In genomic region chr9:44233802-44234478, GRCm38 (mm10) we compare ENCODE assay signal across 8 mouse cellular contexts. TPM values are rescaled to one million over a fixed set of nuclear protein-coding genes. Genes with fewer than 3 reads are reported as not detected.
DNase-seq lines count a peak whose midpoint lies in the region; ATAC-seq lines count a peak whose summit lies in the region.

Cbl (minus strand) TSS chr9:44234049.

- peak within 1 kb of the TSS; percentile 64 for H3K4me2 ChIP-seq in hindbrain, embryonic 15.5 days

- no peaks in the 10 kb centered on the region for H3K27me3 ChIP-seq in hindbrain, embryonic 15.5 days

- H3K9me3 ChIP-seq in hindbrain, embryonic 15.5 days: no peaks in the 10 kb centered on the region

- peak within 1 kb of the TSS; percentile 87 for H3K4me3 ChIP-seq in hindbrain, embryonic 15.5 days

- H3K4me1 ChIP-seq in hindbrain, embryonic 15.5 days (replicated peaks): peaks cover 31% of the 10 kb centered on the region

- no peaks in the 10 kb centered on the region for H3K36me3 ChIP-seq in hindbrain, embryonic 15.5 days

- under 1% methylated on average over 76 of the region's 76 CpGs for WGBS in hindbrain, embryonic 15.5 days

- H3K27ac ChIP-seq in hindbrain, embryonic 15.5 days (replicated peaks): peak within 1 kb of the TSS; percentile 97

- H3K9ac ChIP-seq in hindbrain, embryonic 15.5 days: peak within 1 kb of the TSS; percentile 86

- peak; percentile 94 for ATAC-seq in hindbrain, embryonic 15.5 days (ENCODE audit: low FRiP score, low read depth)

- peak; percentile 98 for DNase-seq in T-cell, adult 2 months (ENCODE audit: low spot score)
- DNase-seq in cerebellum, postnatal 36 days: peak; percentile 98 to 99
- DNase-seq in frontal cortex, postnatal 36 days (ENCODE audit: low spot score in 2 of 2): peak; percentile 99 to 100
- DNase-seq in left cerebral cortex, adult 11 months (ENCODE audit: low spot score): peak; percentile 98
- peak; percentile 99 for DNase-seq in lung, postnatal 4 days
- DNase-seq in retina, postnatal 7 days (ENCODE audit: low read depth, low spot score): peak; percentile 100
- peak; percentile 96 for DNase-seq in urinary bladder, adult 2 months (ENCODE audit: low spot score)

RNA-seq across cellular contexts. Expression of gene Cbl, which starts in this region (rescaled TPM):
- 20.3 and 22.5 TPM in 2 replicates for polyA plus RNA-seq in hindbrain, embryonic 15.5 days (2015; fragmentation: Nextera tagmentation; extraction: Ambion mirVana)
- 14.9 and 16.0 TPM in 2 replicates for polyA plus RNA-seq in urinary bladder, adult 2 months (2012; rRNA removed)

Comparison
In these comparisons a context has a peak if more than half of its experiments do, and no peak if none do; other contexts are left out.
1. Peak in every context shown above with its lines: DNase-seq, ATAC-seq, H3K4me3 ChIP-seq and H3K27ac ChIP-seq.